Mouse (Mus musculus): ENCODE results near the gene Aspscr1.
A peak's percentile ranks its signal among the peaks of the same experiment; 100 is the strongest.

The Aspscr1 gene

DNA sequence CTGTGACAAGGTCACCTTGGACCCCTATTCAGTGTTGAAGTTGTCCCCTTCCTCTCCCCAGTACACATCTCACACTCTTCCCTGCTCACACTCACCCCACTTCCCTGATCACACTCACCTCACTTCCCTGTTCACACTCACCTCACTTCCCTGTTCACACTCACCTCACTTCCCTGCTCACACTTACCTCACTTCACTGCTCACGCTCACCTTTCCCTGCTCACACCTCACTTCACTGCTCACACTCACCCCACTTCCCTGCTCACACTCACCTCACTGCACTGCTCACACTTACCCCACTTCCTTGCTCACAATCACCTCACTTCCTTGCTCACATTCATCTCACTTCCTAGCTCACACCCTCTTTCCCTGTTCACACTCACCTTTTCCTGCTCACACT lies 58.6 kb downstream of the Aspscr1 start:
- DNase-seq (ENCODE audit: inconsistent age in 2 of 2, low spot score in 1 of 2) = no peak

DNA sequence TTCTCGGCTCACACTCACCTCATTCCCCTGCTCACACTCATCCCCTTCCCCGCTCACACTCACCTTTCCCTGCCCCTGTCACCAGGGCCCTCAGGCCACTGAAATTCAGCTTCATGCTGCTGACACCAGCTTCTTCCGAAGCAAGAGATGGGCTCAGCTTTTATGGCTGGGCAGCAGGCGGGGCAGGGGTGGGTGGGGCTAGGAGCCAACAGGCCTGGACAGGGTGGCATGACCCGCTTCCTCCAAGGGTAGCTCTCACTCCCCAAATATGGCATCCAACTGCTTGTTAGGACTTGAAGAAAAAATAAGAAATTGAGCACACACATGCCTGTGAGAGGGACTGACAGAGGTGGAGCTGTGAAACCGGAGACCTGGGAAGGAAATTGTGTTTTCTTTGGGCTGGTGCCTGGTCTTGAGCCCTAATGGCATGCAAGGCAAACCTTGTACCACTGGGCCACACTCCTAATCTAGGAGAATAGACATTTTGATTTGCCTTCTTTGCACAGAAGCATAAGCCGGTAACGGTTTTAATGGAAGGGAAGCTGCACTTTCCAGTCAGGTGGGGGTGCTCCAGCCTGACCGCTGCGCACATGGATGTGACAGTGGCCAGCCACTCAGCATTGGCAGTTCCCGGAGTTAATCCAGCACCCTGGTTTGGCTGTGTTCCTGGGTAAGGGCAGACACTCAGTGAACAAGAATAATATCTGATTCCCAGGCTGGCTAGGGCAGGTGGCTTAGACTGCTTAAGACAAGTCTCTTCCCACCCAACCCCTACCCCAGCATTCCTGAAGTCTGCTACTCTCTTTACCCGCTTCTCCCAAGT lies 59.3 kb downstream of the Aspscr1 start, which contains the start of gene Cbr2:
Gene Cbr2 (minus strand): TSS at position 257 of the 823 bp plus-strand sequence.
- DNase-seq (ENCODE audit: inconsistent age in 2 of 2, low spot score in 1 of 2) = no peak

DNA sequence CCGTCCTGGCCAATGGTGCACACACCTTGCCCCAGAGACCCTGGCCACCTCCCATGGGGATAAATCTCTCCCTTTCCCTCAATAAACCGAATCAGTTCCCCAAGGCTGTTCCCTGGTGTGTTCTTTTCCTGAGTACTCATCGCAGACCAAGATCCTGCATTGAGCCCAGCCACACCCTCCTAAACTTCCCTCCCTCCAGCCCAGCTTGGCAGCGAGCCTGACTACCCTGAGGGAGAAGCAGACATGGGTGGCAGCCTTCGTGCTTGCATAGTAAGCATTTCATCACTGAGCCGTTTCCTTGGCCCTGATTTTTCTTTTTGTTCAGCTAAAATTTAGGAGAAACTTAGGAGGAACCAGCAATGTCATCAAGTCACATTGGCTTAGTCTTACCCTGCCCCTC lies 60.7 kb downstream of the Aspscr1 start:
- peak in 1 of 2 experiments; percentile 83 for DNase-seq (ENCODE audit: inconsistent age in 2 of 2, low spot score in 1 of 2)

DNA sequence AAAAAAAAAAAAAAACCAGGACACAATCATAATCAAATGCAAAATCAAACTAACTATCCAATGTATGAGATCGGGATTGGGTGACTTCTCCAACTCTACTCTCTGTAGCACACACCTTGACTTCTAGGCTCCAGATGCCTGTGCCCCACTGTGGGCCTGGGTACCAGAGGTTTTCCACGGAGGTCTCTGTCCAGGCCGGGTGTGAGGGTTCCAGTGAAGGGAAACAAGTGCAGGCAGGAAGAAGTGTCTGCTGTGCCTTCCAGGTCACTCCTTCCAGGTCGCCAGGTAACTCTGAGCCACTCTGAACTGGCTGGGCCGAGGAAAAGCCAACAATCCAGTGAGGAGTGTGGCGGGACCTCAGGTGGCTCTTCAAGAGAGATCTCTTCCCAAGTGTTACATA lies 63.7 kb downstream of the Aspscr1 start:
- DNase-seq (ENCODE audit: inconsistent age in 2 of 2, low spot score in 1 of 2) = no peak

DNA sequence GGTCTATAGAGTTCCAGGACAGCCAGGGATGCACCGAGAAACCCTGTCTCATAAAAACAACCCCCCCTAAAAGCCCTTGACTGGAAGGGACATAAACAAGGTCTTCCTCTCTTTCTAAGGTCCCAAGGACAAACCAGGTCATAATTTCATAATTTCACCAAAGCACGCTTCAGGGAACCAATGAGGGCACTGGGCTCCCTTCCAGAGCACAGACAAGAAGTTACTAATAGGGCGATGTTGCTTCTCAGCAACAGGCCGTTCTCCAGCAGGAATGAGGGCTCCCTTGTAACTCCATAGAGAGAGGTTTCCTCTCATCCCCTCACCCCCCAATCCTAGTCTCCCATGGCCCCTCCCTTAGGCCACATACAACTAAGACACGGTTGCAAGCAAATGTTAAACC lies 68.2 kb downstream of the Aspscr1 start:
- peak; percentile 71 to 87 for DNase-seq (ENCODE audit: inconsistent age in 2 of 2, low spot score in 1 of 2)

DNA sequence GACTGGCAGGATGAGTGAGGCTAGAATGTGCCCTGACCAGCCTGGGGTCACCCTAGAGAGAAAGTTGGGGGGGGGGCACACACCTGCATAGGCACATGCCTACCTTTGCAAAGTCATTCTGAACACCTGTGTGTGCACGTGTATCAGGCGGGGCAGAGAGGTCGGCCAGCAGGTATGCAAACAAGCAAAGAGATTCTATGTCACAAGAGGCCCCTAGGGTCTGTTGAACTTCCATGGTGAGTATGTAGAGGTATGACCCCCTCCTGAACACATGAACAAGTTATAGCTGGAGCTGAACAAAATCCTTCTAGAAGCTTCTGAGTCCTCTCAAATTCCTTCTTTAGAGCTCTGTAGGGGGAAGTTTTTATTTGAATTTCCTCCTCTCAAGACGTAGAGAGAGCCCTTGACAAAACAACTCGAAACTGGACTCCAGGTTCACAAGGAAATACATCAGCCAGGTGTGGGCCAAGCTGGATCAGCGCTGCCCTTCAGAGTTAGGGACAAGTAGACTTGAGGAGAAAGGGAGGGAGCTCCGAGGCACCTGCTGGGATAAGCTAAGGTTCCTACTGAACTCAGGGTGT lies 71.4 kb downstream of the Aspscr1 start:
- DNase-seq (ENCODE audit: inconsistent age in 2 of 2, low spot score in 1 of 2) = no peak

DNA sequence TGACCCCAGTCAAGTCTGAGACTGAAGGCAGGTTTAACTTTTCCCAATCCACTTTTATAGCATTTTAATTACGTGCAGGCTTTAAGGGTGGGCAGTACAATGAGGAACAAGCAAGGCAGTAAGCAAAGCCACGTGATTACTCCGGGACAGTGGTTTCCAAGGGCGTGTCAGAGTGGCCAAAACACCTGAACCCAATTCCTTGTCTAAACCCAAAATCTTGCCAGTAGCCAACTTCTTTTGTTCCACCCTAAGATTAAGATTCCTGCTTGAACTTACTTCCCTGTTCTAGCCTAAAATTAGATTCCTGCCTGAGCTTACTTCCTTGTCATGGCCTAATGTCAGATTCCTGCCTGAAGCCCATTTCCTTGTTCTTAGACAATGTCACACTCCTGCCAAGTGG lies 75.2 kb downstream of the Aspscr1 start:
- peak in 1 of 2 experiments; percentile 24 for DNase-seq (ENCODE audit: inconsistent age in 2 of 2, low spot score in 1 of 2)

DNA sequence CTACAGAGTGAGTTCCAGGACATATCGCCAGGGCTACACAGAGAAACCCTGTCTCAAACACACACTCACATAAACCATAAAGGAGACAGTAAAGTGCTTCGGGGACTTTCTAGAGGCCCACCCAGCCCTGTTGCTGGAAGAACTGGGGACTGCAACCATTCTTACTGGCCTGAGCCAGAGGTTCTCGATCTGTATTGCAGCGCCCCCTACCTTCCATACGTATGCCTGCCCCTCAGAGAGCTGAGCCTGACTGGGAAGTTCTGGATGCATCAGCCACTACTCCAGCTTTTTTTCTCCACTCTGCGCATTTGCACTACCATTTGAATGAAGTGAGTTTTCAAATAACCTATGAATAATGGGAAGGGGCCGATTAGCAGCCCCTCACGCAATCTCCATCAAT lies 76.7 kb downstream of the Aspscr1 start:
- DNase-seq (ENCODE audit: inconsistent age in 2 of 2, low spot score in 1 of 2) = peak in 1 of 2 experiments; percentile 72

DNA sequence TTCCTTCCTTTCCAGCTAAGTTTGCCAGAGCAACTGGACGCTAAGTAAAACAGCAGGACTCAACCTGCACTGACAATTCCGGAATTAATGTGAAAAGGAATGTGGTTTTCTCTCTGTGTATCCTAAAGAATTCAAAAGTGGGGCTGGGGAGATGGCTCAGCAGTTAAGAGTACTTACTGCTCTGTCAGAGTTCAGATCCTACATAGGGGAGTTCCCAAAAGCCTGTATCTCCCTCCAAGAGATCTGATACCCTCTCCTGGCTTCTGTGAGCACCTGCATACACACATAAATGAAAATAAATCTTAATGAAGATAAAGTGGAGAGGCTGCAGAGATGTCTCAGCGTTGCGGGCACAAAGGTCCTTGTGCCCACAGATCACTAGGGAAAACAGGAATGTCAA lies 78.8 kb downstream of the Aspscr1 start:
- DNase-seq (ENCODE audit: inconsistent age in 2 of 2, low spot score in 1 of 2) = peak in 1 of 2 experiments; percentile 16
